Comparison of ENCODE assay signal across 14 mouse cellular contexts in the genomic region with DNA sequence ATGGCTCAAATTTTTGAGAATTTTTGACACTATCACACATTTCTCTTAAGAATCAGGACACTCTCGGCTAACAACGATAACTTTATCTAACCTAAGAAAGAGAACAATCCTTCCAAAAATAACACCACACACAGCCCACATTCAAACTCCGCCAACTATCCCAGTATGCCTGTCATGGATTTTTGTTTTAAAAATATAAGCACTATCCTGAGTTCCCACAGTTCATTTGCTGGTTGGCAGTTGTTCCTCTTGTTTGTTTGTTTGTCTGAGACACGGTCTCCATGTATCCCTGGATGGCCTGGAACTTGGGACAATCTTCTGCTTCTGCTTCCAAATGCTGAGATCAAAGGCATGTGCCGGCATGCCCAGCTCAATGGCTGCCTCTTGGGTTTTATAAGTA. TPM values are rescaled to one million over a fixed set of nuclear protein-coding genes. Genes with fewer than 3 reads are reported as not detected.
DNase-seq lines count a peak whose midpoint lies in the region; TF ChIP-seq lines count a peak whose summit lies in the region.
"Had no signal": no experiment of that assay in that cellular context is flagged by ENCODE, and none has a peak within 500 bp of the region (broad histone marks: within the 10 kb centered on the region; RNA-seq: fewer than 3 reads in every experiment).

No protein-coding gene starts in this region.

- TF ChIP-seq CTCF in layer of hippocampus, adult 2 months (conservative IDR thresholded peaks at IDR 0.05): no peak

- H3K4me3 ChIP-seq in layer of hippocampus, adult 2 months: no peak overlapping the region
- H3K4me3 ChIP-seq: embryonic facial prominence, embryonic 10.5 days; embryonic facial prominence, embryonic 12.5 days; forebrain, embryonic 13.5 days; forebrain, embryonic 15.5 days had no signal

- no peak for DNase-seq in layer of hippocampus, adult 2 months (ENCODE audit: low spot score in 2 of 2)
- no peak for DNase-seq in layer of hippocampus, postnatal 36 days
- peak; percentile 43 for DNase-seq in adipocyte (ENCODE audit: low spot score)
- peak; percentile 45 for DNase-seq in brain, adult 2 months (ENCODE audit: low read depth, low spot score)
- no peak for DNase-seq in thymus, postnatal 10 days (ENCODE audit: low spot score in 2 of 2)
- DNase-seq: adrenal gland, adult 2 months; adrenal gland, postnatal 25 days; cerebellum, adult 11-12 months; cerebellum, postnatal 25 days; forebrain, postnatal 0 days had no signal

- H3K27ac ChIP-seq in layer of hippocampus, adult 2 months: peak overlapping the region; percentile 79
- H3K27ac ChIP-seq: embryonic facial prominence, embryonic 10.5 days; embryonic facial prominence, embryonic 12.5 days; forebrain, embryonic 13.5 days; forebrain, embryonic 15.5 days had no signal

RNA-seq across cellular contexts. Expression of a gene that starts 45.3 kb away (rescaled TPM):
- total RNA-seq in layer of hippocampus, adult 2 months (2021): 1 to 10 TPM; 8.2 to 8.6 TPM
- total RNA-seq in layer of hippocampus, postnatal 36 days (2021): 1 to 10 TPM; 6.1 to 6.9 TPM

Comparison
In these comparisons a context has a peak if more than half of its experiments do, and no peak if none do; other contexts are left out.
1. DNase-seq: peak in adipocyte (single experiment) and brain, adult 2 months (single experiment); none in layer of hippocampus, adult 2 months (0 of 2), layer of hippocampus, postnatal 36 days (0 of 2) and thymus, postnatal 10 days (0 of 2).